Mouse (Mus musculus) fibroblast of lung, adult 2 months (primary cell): Measurements from ENCODE around the gene Rassf8.

Experiments
- DNase-seq: peaks from one replicate; pipeline ENCODE4 v3.0.0-alpha.2; 2011; ENCODE audit warnings: low read depth

The Rassf8 gene

DNA sequence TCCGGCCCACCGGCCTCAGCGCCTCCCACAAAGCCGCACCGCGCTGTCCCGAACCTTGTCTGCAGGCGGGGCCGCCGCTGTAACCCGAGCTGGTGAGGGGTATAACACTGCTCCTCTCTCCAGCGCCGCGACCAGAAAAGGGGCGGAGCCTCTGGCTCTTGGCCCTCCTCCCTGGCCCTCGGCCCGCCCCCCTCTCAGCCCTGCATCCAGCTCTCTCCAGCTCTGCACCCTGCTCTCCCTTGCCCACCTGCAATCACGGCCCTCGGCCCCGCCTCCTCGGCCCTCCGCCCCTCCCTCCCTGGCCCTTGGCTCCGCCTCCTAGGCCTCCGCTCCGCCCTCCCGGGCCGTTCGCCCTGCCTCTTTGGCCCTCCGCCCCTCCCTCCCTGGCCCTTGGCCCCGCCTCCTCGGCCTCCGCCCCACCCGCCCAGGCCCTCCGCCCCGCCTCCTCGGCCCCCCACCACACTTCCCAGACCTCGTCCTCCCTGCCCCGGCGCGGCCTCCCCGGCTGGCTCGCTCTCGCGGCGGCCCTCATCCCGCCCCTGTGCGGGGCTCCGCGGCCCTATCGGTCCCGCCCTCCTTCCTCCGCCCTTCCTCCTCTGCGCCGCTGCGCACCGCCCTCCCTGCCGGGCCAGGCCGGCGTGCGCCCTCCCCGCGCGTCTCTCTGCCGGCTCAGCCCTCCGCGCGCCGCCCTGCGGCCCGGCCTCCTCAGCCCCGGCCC, at the start of gene Rassf8:
Gene Rassf8, plus strand, starts transcription at position 617 of the 718 bp plus-strand sequence.
- DNase-seq, result no peak

GRCm38 (mm10) chr6:145701021-145701540, 45.5 kb upstream of the Rassf8 start:
- DNase-seq, result no peak

GRCm38 (mm10) chr6:145703667-145704066, 42.9 kb upstream of the Rassf8 start:
- no peak for DNase-seq

- DNase-seq, result no peak
Observed at GRCm38 (mm10) chr6:145709956-145710720, 36.4 kb upstream of the Rassf8 start.

DNA sequence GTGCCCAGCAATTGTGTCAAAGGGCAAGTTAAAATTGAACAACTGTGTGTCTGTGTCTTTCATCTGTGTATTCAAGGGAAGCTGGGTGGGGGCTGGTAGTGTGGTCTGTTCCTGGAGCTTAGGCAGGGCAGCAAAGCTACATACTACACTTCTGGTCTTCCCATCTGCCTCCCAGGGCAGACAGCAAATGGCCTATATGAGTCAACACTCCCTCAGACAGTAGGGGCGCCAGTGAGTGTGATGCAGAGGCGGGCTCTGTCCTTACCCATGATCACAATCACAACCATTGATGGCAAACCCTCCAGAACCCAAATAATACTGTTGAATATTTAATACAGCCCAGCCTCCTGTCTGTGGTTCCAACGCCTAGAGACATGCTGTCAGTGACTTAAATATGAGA, 35.8 kb upstream of the Rassf8 start:
- DNase-seq, result no peak

DNA sequence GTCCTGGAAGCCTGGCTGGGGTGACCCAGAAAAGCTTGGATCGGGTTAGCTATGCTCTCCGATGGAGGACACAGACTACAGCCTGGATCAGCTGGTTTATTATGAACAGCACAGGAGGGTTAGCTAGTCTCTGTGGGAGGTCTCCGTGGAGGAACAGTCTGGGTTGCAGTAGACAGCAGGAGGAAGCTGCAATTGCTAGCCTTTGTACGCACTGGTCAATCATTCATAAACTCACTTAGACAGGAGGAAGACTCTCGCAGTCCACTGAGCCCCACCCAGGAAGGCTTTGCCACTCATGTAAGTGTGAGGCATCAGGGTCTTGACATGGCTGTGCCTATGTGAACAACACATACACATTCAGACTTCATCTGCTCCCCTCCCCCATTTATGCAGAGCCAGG, 35.2 kb upstream of the Rassf8 start:
- DNase-seq, result no peak

DNA sequence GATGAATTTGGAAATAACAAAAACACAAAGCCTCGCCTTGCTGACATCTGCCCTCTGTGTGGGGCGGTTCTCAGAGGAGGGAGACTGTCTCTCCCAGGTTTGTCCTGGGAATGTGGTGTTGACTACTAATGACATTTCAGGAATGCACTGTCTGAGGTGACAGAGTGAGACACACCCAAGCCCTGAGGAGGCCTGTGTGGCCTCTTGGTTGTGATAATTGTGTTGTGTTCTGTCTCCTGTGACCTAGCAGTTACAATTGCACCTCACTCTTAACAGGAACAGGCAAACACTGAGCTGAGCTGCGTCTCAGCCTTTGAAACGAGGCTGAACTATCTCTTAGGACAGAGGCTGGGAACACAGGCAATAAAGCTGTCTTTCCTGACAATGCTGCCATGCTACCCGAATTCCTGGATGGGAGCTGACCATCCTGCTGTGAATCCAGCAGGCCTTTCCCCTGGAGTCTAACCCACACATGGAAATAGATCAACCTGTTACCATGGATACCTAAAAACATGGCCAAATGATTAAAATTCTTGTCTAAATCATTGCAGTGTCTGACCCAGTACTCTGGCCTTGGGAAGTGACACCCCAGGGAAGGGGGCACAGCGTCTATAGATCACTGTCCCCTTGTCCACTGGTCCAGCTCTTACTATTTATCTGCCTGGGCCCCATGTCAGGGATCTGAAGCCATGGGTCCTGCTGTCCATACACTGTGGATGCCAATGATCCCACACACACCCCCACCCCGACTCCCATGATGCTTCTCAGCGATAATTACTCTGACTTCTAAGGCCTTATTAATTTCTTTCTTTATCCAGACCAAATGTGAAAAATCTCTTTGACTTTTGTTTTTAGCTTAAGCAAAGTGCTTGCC, 33.1 kb upstream of the Rassf8 start:
- no peak for DNase-seq

GRCm38 (mm10) chr6:145714131-145714530, 32.4 kb upstream of the Rassf8 start:
- no peak for DNase-seq

- DNase-seq, result no peak
Observed at GRCm38 (mm10) chr6:145722596-145722995, 24.0 kb upstream of the Rassf8 start.

DNA sequence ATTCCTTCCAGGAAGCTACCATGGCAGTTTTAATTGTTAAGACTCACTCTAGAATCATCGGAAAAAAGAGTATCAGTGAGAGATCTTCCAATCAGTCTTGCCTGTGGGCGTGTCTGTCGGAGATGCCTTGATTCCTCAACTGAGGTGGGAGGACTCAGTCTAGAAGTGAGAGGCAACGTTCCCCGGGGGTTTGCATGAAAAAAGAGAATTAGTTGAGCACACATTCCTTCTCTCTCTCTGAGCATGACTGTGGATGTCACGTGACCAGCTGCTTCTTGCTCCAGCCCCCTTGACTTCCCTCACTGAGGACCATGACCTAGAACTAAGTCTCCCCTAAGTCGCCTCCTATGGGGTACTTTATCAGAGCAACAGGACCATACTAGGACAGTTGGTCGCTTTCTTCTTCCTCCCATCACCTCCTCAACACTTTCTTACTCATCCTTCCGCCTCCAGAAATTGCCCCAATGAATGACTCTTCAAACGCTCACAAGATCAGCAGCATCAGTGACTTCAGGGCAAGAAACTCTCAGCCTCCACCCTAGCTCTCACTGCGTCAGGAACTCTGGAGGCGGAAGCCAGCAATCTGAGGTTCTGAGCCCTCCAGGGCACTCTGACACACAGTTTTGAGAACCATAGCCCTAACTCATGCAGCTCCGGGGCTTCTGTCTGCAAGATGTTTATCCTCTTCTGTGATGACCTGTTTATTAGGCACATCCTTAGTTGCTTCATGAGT, 23.3 kb upstream of the Rassf8 start:
- DNase-seq, result no peak

GRCm38 (mm10) chr6:145725849-145726248, 20.7 kb upstream of the Rassf8 start:
- no peak for DNase-seq

DNA sequence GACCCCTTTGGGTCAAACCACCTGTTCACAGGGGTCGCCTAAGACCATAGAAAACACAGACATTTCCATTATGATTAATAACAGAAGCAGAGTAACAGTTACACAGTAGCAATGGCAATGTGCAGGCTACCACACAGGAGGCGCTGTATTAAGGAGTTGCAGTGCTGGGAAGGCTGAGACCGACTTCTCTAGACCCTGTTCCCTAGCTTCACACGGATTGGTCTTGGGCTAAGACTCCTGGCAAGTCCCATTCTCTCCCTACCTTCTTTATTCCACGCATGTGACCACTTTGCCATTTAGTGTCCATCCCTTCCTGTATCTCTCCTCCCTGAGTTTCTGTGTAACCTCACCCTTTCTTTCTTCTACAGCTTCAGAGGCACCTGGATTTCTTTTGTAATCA, 19.6 kb upstream of the Rassf8 start:
- DNase-seq, result no peak

GRCm38 (mm10) chr6:145732868-145733267, 13.7 kb upstream of the Rassf8 start:
- no peak for DNase-seq

GRCm38 (mm10) chr6:145733276-145733675, 13.3 kb upstream of the Rassf8 start:
- DNase-seq, result no peak

DNA sequence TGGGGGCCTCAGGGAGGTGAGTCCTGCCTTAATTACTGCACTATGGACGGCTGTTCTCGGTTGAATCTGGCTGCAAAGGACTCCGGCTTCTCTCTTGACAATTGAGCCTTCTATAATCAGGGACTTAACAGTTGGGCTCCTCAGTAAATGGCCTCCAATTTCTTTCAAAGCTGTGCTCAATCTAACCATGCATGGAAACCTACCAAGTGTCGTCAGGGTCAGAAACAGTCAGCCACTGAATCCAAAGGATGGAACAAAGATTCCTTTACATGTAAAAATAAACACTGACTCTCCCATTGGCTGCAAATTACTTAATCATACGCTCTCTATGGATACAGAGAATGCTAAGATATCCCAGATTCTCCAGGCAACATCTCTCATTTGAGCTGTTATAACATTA, 12.6 kb upstream of the Rassf8 start:
- no peak for DNase-seq

GRCm38 (mm10) chr6:145736099-145736498, 10.4 kb upstream of the Rassf8 start:
- no peak for DNase-seq

DNA sequence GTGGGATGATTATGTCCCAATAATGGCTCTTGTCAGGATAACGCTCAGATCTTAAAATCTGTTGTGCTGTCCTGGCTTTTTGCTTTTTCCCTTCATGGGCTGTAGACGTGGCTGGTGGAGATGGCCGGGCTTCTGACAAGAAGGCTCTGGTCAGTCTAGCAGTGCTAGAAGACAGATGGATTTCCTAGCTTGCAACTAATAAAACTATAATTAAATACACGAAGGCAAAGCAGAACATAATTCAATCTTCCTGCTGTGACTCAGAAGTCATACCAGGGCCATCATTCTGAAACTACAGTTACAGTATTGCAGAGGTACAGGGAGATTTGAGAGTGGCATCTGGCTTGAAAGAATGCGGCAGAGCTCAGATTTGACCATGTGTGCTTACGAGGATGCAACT, 7.3 kb upstream of the Rassf8 start:
- DNase-seq, result no peak

GRCm38 (mm10) chr6:145740011-145740410, 6.5 kb upstream of the Rassf8 start:
- no peak for DNase-seq

DNA sequence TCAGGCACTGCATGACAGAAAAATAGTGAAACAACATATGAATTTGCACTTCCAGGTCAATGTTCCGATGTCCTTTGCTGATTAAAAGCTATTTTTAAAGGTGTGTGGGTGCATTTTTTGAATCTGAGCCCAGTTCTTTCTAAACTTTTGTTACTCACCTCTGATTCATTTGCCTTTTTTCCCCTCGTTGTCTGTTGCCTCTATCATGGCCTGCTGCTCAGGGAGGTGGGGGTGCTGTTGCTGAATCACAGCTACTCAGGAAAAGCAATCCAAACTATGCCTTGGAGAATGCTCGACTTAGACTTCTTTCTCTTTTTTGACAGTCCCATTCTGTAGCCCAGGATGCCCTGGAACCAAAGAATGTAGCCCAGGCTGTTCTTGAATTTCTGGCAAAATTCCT, 1.3 kb upstream of the Rassf8 start:
- DNase-seq, result no peak

- no peak for DNase-seq
Observed at GRCm38 (mm10) chr6:145746921-145747670, 548 bp downstream of the Rassf8 start.
